Mouse (Mus musculus) heart, postnatal 10 days (tissue): ENCODE data around the gene Pou3f3. TPM values are rescaled to one million over a fixed set of nuclear protein-coding genes. Genes with fewer than 3 reads are reported as not detected.

Experiments used
- DNase-seq, 2 experiments: peaks; one replicate each; pipeline ENCODE4 v3.0.0; 2021
- intact Hi-C: fragments of 180-260 bp; cut with DNase I; formaldehyde crosslinking; loops from one replicate; pipeline ENCODE4 v1.15.1; 2025
- total RNA-seq, 2 experiments: library from RNA; stranded (reverse); gene quantifications; 2 replicates each; pipeline ENCODE4 v1.2.3; 2021

The Pou3f3 gene
- total RNA-seq, 2 experiments from 2014 or later = not detected

DNA sequence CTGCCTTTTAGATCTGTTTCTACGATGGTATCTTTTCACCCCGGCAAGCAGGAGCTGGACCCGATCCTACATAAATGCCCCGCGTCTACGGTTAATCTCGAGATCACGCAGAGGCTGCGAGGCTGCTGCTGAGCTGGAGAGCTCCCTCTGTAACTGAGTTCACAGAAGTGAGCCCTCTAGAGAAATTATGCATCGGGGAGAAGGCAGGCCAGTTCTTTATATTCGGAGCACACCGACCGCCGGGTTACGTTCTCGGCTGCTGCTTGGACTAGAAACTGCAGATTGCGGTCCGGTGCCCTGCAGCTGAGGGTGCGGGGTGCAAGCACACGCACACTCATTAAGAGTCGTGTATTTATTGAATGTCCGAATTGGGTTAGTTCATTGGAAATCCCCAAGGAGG, 1.7 kb upstream of the Pou3f3 start:
- no peak for DNase-seq
- intact Hi-C loops = loop anchor here (10.0 kb wide), 1 partner anchor 1419 kb away; no protein-coding TSS in a partner anchor

DNA sequence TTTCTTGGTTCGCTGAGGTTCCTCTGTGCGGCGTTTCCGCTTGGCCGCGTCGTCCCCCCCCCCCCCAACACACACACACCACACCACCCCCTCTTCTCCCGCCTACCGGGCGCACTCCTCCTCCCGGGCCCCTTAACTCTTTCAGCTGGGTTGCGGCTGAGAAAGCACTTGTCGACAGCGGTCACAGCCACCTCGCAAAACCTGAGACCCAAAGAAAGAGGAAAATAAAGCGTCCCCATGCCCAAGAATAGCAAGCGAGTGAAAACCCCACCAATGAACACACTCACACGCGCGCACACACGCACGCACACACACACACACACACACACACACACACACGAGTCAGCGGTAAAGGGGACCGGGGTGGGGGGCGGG, 1.3 kb upstream of the Pou3f3 start:
- intact Hi-C loops = loop anchor here (10.0 kb wide), 1 partner anchor 1419 kb away; no protein-coding TSS in a partner anchor
- DNase-seq = no peak

DNA sequence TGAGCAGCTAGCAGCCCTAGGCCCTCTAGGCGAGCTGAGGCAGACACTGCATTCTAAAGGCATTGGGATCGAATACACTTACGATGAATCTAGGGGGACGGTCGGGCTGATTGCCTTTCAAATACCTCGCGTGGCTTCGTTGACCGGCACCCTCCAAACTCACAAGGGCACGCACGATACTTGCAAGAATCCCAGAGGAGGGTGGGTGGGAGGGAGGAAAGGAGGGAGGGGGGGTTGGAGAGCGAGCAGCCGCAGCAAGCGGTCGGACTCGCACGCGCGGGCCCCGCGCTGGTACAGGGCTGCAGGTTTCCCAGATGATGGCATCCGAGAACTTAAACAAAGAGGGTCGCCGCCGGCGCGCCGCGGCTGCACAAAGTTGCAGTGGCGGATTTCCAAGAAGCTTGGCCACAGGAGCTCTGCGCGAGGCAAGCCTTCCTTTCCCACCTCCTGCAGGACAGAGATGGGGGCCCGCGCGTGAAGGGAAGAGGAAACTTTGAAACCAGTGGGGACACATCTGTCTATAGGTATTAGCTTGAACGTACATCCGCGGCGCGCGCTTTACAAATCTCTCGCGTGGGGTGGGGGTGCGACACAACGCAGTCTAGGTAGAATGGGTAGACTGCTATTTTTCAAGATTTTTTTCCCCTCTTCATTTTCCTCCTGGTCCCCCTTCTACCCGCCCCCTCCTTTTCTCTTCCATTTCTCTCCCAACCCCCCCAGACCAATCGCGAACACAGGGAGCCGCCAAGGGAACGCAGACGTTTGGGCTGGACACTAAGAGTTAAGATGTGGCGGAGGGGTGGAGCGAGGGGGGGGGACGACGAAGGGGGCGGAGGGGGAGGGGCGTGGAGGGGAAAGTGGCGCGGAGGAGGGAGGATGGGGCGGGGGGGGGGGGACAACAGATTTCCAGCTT, 647 bp upstream of the Pou3f3 start:
- DNase-seq = no peak
- intact Hi-C loops = loop anchor here (10.0 kb wide), 1 partner anchor 1420 kb away; no protein-coding TSS in a partner anchor

DNA sequence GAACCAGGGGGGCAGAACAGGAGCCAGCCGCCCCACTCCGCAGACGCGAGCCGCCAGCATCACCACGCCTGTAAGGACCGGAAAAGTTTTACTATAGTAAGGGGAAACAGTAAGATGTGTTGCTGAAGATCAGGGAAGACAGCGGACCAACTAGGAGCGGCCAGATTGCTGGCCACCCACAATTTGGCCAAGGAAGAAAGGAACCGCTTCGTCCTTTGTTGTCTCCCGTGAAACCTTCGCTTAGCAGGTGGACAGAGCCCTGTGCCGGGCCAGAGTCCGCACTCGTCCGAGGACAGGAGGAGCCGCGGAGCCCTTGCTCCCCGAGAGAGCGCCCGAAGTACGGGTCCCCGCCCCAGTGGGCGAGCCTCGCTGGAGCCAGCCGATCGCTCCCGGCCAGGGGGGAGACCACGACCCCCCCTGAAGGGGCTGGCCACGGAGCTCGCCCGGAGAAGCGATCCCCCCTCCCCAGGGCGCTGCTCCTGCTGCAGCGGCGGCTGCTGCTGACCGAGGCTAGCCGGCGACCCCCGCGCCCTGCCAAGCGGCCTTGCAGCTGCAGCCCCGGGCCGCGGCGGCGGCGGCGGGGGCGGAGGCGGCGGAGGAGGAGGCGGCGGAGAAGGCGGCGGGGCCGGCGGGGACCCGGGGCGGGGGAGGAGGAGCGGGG, 933 bp downstream of the Pou3f3 start:
- intact Hi-C loops = loop anchor here (10.0 kb wide), 1 partner anchor 1422 kb away; no protein-coding TSS in a partner anchor
- DNase-seq = no peak

DNA sequence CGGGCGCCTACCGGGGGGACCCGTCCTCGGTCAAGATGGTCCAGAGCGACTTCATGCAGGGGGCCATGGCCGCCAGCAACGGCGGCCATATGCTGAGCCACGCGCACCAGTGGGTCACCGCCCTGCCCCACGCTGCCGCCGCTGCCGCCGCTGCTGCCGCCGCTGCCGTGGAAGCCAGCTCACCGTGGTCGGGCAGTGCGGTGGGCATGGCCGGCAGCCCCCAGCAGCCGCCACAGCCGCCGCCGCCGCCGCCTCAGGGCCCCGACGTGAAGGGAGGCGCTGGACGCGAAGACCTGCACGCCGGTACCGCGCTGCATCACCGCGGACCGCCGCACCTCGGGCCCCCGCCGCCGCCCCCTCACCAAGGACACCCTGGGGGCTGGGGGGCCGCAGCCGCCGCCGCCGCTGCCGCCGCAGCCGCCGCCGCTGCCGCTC, 1.8 kb downstream of the Pou3f3 start:
- intact Hi-C loops = loop anchor here (10.0 kb wide), 1 partner anchor 1423 kb away; no protein-coding TSS in a partner anchor
- DNase-seq = no peak

DNA sequence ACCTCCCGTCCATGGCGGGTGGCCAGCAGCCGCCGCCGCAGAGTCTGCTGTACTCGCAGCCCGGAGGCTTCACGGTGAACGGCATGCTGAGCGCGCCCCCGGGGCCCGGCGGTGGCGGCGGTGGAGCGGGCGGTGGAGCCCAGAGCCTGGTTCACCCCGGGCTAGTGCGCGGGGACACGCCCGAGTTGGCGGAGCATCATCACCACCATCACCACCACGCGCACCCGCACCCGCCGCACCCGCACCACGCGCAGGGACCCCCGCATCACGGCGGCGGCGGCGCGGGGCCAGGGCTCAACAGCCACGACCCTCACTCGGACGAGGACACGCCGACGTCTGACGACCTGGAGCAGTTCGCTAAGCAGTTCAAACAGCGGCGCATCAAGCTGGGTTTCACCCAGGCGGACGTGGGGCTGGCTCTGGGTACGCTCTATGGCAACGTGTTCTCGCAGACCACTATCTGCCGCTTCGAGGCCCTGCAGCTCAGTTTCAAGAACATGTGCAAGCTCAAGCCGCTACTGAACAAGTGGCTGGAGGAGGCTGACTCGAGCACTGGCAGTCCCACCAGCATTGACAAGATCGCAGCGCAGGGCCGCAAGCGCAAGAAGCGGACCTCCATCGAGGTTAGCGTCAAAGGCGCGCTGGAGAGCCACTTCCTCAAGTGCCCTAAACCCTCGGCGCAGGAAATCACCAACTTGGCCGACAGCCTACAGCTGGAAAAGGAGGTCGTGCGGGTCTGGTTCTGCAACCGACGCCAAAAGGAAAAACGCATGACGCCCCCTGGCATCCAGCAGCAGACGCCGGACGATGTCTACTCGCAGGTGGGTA, 2.4 kb downstream of the Pou3f3 start:
- intact Hi-C loops = loop anchor here (10.0 kb wide), 1 partner anchor 1423 kb away; no protein-coding TSS in a partner anchor
- no peak for DNase-seq

DNA sequence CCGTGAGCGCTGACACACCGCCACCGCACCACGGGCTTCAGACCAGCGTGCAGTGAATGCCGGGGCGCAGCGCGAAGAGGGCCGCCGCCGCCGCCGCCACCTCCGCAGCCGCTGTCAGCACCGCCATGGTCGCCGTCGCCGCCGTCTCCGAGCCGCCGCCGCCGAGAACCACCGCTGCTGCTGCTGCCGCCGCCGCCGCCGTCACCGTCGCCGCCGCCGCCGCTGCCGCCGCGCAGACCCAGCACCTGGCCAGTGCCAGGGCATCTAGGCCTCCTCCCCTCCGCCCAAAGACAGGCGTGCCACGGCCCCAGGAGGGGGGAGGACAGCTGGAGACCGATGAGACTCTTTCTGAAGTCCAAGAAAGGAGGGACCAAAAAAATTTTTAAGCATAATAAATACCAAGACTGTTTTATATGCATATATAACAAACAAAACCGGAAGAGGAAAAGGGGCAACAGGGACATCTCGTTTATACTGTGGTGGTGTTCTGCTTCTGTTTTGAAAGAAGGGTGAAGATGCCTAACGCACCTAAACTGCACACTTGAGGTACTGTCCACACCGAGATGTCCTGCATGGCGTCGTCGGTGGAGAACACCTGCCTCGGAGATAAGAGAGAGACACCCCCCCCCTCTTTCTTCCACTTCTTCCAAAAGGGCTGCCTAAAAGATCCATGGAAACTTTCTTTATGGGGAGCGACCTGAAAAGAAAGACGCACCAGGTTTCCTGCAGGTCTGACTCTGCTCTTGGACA, 3.2 kb downstream of the Pou3f3 start:
- DNase-seq = no peak
- intact Hi-C loops = loop anchor here (10.0 kb wide), 1 partner anchor 1424 kb away; no protein-coding TSS in a partner anchor

DNA sequence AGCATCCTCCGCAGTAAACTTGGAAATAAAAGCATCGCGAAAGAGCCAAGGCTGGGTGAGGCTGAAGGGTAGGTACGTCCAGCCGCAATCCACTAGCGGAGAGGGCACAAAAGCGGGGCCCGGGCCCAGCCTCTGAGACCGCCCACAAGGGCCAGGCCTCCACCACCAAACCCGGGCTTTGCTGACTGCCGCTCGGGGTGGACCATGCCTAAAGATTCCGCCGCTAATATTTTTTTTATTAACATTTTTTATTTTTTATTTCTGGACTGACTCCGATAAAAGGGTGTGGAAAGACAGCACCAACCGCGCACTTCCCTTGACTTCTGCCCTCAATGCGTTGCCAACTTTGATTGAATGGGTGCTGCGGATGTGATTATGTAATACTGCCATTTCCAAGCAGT, 3.9 kb downstream of the Pou3f3 start:
- DNase-seq = no peak
- intact Hi-C loops = loop anchor here (10.0 kb wide), 1 partner anchor 1425 kb away; no protein-coding TSS in a partner anchor

DNA sequence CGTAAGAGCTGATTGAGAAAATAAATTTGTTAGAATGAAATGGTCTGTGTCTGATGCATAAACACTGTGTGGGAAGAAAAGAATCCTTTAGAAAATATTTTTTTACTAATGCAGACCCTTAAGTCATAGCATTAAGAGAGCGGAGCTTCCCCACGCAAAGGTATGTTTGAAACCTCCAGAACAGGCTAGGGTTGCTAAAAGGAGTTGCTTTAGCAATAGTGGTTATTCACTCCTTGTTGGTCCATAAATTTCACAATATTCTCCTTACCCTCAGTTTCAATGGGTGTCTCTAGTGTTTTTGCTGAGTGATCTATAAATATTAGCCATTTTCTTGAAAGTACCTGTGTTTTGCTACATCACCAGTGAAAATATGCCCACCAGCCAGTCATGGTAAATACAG, 4.6 kb downstream of the Pou3f3 start:
- intact Hi-C loops = no loop called here
- DNase-seq = no peak

DNA sequence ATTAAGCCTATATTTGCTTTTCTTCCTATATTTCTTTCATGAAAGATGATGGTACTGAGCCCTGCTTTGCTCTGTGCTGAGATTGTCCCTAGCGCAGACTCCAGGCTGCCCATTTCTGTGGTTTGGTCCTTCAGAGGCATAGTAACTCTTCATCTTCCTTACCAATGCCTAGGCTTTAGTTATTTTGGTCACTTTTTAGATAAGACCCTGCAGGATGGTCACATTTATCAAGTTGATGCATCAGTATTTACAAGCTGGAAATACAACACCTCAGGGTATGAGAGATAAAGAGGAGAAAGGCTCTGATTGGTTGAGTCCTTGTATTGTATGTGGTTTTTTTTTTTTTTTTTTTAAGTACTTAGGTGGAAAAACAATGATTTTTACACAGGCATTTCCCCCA, 5.2 kb downstream of the Pou3f3 start:
- intact Hi-C loops = no loop called here

DNA sequence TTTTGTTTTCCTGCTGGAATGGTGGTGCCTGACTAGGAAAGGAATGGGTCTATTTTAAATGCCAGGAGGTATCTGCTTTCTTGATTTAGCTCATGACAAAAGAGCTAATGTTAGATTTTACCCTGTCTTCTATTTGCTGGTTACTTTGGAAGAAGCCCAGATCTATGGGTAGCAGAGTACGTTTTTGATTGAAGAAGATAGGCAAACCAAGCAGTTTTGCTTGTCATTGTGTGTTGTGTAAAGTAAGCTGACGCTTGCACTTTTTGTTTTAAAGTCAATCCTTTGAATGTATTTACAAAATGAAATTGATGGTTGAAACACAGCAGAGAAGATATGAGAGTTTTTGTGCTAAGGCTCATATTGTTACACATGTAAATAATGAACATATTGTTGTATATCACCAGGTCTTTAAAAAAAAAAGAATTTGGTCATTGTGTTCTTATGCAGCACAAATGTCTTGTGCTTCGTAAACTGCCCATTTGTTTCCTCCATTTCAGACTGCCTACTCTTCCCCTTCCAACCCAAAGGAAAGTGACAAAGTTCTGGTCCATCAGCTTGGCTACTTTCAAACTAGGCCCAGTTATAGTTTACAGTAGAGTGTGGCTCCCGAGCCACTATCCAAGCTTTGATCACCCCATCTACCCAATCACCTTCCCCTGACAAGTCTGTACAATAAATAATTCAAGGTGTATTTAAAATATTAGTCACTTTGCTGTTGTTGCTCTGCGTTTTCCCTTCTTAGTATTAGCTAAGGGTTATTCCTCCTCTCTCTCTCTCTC, 6.5 kb downstream of the Pou3f3 start:
- no peak for DNase-seq
- intact Hi-C loops = no loop called here

More for the DNA sequence above, 5.2 kb downstream of the Pou3f3 start:
- no peak for DNase-seq

DNA sequence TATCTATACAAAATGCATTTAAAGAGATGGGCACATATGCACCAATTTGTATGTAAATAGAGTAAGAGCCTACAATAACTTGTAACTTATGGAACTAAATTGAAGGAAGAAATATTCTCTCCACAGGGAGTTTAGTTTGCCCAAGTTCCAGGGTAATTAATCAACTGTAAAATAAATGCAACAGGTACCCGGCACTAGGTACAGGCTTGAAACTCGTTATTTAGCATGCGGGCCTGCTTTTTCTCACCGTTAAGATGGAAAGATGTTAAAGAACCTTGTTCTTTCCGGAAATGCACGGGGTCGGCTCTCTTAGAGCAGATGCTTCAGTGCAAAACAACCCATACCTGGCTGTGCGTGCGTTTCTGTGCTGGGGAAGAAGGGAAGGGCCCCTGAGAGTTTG, 7.4 kb downstream of the Pou3f3 start:
- intact Hi-C loops = no loop called here
- DNase-seq = no peak

DNA sequence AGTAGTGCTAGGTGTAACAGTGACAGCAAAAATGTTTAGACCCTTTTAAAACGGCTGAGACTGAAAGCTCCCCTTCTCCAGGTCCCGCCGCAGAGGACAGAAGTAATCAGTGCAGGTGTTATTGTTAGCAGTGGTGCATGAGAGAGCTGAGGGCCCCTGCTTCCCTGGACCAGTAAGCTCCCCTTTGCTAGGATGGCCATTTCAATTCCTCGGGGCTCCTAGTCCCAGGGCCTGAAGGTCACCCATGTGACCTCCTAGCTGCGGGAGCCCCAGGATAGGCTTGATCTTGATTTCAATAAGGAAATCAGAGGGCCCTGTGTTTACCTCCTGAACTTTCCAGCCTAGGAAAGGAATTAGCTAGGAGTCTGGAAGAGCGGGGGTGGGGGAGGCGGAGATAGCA, 7.9 kb downstream of the Pou3f3 start:
- intact Hi-C loops = no loop called here
- no peak for DNase-seq

DNA sequence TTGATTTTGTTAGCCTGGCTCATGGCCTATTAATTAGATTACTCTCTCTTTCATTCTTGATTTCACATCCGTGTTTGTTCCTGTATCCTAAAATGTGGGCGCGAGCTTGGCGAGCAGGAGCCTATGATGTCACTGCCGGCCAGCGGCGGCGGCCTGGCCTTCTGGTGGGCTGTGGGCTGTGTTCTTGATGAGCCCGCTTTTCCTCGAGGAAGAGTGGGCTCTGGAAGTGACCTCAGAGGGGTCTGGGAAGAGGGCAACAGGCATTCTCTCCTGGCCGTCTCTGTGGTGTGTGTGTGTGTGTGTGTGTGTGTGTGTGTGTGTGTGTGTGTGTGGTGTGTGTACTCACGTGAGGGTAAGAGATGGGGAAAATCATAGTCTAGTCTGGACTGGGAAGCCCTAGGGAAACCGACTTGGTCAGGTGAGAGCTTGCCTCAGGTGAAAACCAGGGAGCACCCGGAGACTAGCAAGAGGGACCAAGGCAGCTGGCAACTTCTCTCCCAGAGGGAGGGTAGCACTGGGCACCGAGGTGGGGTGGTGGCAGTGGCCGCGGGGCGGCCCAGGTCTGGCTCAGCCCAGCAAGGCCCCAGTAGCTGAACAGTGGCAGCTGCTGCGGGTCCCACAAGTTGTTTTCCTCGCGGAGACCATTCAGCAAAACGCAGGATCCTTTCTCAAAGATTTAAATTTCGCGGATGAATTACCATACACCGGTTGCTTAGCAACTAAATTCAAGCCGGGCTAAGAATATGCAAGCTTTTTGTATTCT, 8.5 kb downstream of the Pou3f3 start:
- intact Hi-C loops = no loop called here
- no peak for DNase-seq

DNA sequence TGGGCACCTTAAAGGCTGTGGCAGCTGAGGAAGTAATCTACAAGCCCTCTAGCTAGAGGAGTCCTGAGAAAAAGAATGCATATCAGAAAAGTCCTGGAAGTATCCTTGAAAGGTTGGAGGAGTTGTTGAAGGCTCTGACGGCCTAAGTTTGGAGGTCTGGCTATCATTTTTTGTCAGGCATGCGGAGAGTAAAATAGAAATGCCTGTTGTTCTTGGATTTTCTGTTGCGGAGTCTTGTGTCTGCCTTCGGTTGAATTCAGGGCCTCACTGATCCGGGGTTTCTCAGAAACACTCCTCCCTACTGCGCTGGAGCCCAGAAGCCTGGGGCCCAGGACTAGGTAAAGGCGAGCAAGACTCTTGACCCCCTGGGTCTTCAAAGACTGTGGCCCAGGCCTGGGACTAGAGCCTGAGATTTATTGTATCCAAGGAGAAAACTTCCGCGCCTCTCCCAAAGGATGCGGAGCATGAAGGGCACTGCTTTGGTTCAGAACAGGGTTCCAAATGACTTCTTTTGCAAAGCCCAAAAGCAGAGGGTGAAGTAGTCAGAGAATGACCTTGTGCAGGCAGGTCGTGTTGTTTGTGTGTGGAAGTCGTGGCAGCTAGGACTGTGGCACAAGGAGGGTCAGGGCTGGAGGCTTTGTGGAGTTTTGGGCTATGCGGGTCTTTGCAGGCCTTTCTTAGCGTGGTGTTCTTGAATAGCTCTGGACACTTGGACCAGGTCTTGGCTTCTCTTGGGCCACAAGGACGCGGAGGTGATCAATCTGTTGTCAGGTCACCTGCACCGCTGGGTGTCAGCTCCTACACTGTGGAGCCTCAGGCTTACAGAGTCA, 9.6 kb downstream of the Pou3f3 start:
- DNase-seq = no peak
- intact Hi-C loops = no loop called here

DNA sequence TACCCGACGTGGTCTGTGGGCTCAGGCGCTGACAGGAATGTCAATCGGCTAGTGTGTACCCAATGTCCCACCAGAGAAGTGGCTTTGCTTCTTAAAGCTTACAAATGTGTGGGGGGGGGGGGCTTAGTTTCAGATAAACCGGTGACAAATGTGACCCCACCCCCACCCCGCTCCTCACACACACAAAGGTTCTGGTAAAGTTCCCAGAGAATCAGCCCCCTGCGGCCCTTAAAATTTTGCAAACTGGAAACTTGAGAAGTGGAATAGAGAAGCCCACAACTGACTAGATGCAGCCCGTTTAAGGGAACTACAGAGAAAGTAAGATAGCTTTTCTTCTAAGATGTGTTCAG, 10.2 kb downstream of the Pou3f3 start:
- no peak for DNase-seq
- intact Hi-C loops = no loop called here

DNA sequence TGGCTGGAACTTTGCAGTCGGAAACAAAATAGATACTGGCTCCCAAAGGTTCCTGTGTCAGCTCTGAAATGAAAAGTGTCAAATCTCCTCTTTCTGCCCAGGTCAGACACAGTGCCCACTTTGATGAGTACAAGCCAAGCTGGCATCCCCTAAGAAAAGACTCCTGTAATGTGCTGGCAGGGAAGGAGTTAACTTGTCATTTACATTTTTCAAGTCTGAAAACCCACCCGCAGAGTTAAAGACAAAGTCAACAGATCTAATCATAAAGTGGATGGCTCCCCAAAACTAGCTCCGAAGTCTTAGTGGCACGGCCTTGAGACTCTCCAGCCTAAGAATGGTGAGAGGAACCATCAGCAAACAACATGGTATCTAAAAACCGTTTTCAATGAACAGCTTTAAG, 11.6 kb downstream of the Pou3f3 start:
- intact Hi-C loops = no loop called here
- no peak for DNase-seq
